Mouse (Mus musculus) E14TG2a.4 (cell line): ENCODE measurements around the gene Rabif.

Experiments used
- CTCF ChIP-seq: conservative IDR thresholded peaks from 2 replicates; pipeline ENCODE4 v1.5.1; 2014; ENCODE audit warnings: low read length
- POU5F1 ChIP-seq: IDR thresholded peaks from 2 replicates; pipeline ENCODE4 v1.6.1; 2014; ENCODE audit warnings: low read length, borderline replicate concordance

GRCm38 (mm10) chr1:134525015-134525414, 30.6 kb downstream of the Rabif start:
- TF ChIP-seq CTCF, result no peak
- TF ChIP-seq POU5F1, result no peak
